Mouse (Mus musculus): ENCODE measurements at regions not wholly inside any gene's neighbourhood (a gene's known extent, or its start where the extent isn't known, plus 50 kb on each side); places are given as distances from the start of the nearest gene placed in this dataset.

Small RNA genes lying in the stretch of these regions (microRNA-seq; reads per million reads assigned to microRNA genes)
- 0 reads per million in 2 experiments for gene Gm25347
